Mouse (Mus musculus): Measurements from ENCODE around the gene Git2. TPM values are rescaled to one million over a fixed set of nuclear protein-coding genes. Genes with fewer than 3 reads are reported as not detected.

The Git2 gene
- polyA plus RNA-seq, 1 experiment from 2014 or later: 35.2 TPM

DNA sequence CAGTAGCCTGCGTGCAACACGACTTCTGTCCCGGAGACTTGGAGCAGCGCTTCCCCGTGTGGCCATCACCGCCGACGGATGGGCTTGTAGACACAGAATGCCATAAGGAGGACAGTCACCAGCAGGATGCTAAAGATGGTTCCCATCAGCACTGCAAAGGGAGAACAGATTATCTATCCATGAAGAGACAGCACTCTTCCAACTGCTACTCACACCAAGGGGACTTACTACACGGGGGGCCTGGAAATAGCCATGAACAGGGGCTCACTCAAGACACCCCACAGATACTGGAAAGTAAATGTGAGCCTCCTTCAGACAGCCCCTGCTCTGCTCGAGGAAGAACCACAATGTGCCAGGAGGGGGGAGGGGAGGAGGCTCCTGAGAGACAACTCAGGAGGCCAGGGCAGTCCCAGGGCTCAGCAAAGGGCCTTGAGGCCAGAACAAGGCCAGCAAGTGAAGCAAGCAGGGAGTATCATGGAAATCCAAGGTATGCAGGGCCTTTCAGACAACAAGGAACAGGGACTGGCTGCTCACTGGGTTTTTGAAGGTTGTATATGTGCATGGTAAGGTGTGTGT is 34.0 kb upstream of the Git2 start:
- H3K27me3 ChIP-seq (ENCODE audit: control insufficient read depth, insufficient read depth, low read length): no peaks in the 10 kb centered on the region
- DNase-seq (ENCODE audit: low spot score) (no peak), ATAC-seq (ENCODE audit: insufficient number of reproducible peaks, low FRiP score, low TSS enrichment, low read depth) (no peak)
- no peak overlapping the region for H3K9ac ChIP-seq (ENCODE audit: low read length)
- H3K36me3 ChIP-seq (ENCODE audit: control insufficient read depth, insufficient read depth, low read length): peaks cover 2% of the 10 kb centered on the region; the same call in 1 of the 2 replicates
- H3K4me3 ChIP-seq (ENCODE audit: low read depth, low read length): no peak overlapping the region
- H3K4me2 ChIP-seq (ENCODE audit: low read depth, severe bottlenecking): no peak overlapping the region
- peaks cover 22% of the 10 kb centered on the region for H3K4me1 ChIP-seq (ENCODE audit: control insufficient read depth, insufficient read depth, low read length)
- H3K27ac ChIP-seq (replicated peaks; ENCODE audit: low read depth, low read length): no peak overlapping the region
- 80% methylated on average over 10 of the region's 10 CpGs for WGBS
- no peaks in the 10 kb centered on the region for H3K9me3 ChIP-seq (ENCODE audit: control insufficient read depth, low read length)

DNA sequence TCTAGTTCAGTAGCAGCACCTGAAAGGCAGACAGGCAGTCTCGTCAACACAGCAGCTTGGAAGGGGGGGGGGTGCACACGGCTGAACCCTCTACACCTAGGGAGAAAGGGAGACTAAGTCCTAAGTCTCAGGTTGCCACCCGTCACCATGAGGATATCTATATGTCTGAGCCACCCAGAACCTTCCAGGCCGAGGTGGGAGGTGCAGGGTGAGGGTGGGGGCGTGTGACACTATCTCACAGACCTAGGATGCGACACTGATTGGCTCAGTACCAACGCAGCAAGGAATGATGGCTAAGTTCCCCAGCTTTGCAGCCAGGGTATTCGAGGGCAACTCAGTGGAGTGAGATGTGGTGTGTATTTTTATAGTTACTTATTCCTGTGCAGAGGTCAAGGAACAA is 33.1 kb upstream of the Git2 start:
- WGBS: 59% methylated on average over 8 of the region's 8 CpGs
- H3K4me1 ChIP-seq (ENCODE audit: control insufficient read depth, insufficient read depth, low read length): peaks cover 22% of the 10 kb centered on the region

DNA sequence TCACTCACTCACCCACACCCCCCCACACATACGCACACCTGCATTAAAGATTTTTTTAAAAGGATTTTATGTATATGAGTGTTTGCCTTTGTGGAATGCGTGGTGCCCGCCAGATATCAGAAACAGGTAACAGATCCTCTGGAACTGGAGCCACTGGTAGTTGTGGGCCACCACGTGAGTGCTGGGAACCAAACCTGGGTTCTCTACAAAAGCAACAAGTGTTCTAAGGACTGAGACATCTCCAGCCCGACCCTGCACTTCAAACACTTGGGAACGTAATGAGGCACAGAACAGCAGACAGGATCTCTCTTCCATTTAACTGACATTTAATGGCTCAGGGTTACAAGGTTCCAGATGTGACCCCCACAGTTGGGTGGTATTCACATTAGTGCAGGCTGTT is 32.6 kb upstream of the Git2 start:
- no peak overlapping the region for H3K27ac ChIP-seq (replicated peaks; ENCODE audit: low read depth, low read length)
- H3K9ac ChIP-seq (ENCODE audit: low read length): no peak overlapping the region
- no peaks in the 10 kb centered on the region for H3K9me3 ChIP-seq (ENCODE audit: control insufficient read depth, low read length)
- DNase-seq (ENCODE audit: low spot score) (no peak), ATAC-seq (ENCODE audit: insufficient number of reproducible peaks, low FRiP score, low TSS enrichment, low read depth) (no peak)
- WGBS: 43% methylated on average over 6 of the region's 6 CpGs
- no peaks in the 10 kb centered on the region for H3K27me3 ChIP-seq (ENCODE audit: control insufficient read depth, insufficient read depth, low read length)
- H3K36me3 ChIP-seq (ENCODE audit: control insufficient read depth, insufficient read depth, low read length): peaks cover 10% of the 10 kb centered on the region; the same call in 1 of the 2 replicates
- no peak overlapping the region for H3K4me3 ChIP-seq (ENCODE audit: low read depth, low read length)
- peaks cover 22% of the 10 kb centered on the region for H3K4me1 ChIP-seq (ENCODE audit: control insufficient read depth, insufficient read depth, low read length)
- no peak overlapping the region for H3K4me2 ChIP-seq (ENCODE audit: low read depth, severe bottlenecking)

More for the DNA sequence above, 33.1 kb upstream of the Git2 start:
- peaks cover 9% of the 10 kb centered on the region; the same call in 1 of the 2 replicates for H3K36me3 ChIP-seq (ENCODE audit: control insufficient read depth, insufficient read depth, low read length)
- H3K27me3 ChIP-seq (ENCODE audit: control insufficient read depth, insufficient read depth, low read length): no peaks in the 10 kb centered on the region
- DNase-seq (ENCODE audit: low spot score) (no peak), ATAC-seq (ENCODE audit: insufficient number of reproducible peaks, low FRiP score, low TSS enrichment, low read depth) (no peak)
- no peak overlapping the region for H3K9ac ChIP-seq (ENCODE audit: low read length)
- no peak overlapping the region for H3K4me2 ChIP-seq (ENCODE audit: low read depth, severe bottlenecking)
- no peak overlapping the region for H3K27ac ChIP-seq (replicated peaks; ENCODE audit: low read depth, low read length)
- H3K9me3 ChIP-seq (ENCODE audit: control insufficient read depth, low read length): no peaks in the 10 kb centered on the region
- H3K4me3 ChIP-seq (ENCODE audit: low read depth, low read length): no peak overlapping the region

DNA sequence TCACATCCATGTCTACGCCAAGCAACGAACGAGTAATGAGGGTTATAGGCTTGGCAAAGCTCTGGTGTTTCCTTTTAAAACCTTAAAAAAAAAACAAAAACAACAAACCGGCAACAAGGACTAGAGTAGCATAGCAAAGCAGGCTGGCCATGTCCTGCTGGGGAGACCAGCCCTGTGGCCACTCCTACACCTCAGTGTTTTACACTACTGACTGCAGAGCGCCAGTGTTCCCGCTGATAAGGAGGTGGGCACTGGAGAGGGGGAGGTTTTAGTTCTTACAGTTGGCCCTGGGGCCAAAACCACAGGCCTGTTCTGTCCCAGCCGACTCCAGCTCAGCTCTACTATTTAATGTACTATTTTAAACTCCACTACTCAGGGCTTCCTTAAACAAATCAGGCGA is 32.2 kb upstream of the Git2 start:
- Histone ChIP-seq H3K9me3 (ENCODE audit: control insufficient read depth, low read length) (no peaks in the 10 kb centered on the region), H3K9ac (ENCODE audit: low read length) (no peak overlapping the region), H3K4me1 (ENCODE audit: control insufficient read depth, insufficient read depth, low read length) (peaks cover 22% of the 10 kb centered on the region), H3K27ac (replicated peaks; ENCODE audit: low read depth, low read length) (peak overlapping the region; percentile 12; the same call in 1 of the 2 replicates), H3K4me3 (ENCODE audit: low read depth, low read length) (no peak overlapping the region), H3K27me3 (ENCODE audit: control insufficient read depth, insufficient read depth, low read length) (no peaks in the 10 kb centered on the region), H3K4me2 (ENCODE audit: low read depth, severe bottlenecking) (no peak overlapping the region), H3K36me3 (ENCODE audit: control insufficient read depth, insufficient read depth, low read length) (peaks cover 10% of the 10 kb centered on the region; the same call in 1 of the 2 replicates)
- ATAC-seq (ENCODE audit: insufficient number of reproducible peaks, low FRiP score, low TSS enrichment, low read depth): no peak
- DNase-seq (ENCODE audit: low spot score): no peak
- 34% methylated on average over 8 of the region's 8 CpGs for WGBS

DNA sequence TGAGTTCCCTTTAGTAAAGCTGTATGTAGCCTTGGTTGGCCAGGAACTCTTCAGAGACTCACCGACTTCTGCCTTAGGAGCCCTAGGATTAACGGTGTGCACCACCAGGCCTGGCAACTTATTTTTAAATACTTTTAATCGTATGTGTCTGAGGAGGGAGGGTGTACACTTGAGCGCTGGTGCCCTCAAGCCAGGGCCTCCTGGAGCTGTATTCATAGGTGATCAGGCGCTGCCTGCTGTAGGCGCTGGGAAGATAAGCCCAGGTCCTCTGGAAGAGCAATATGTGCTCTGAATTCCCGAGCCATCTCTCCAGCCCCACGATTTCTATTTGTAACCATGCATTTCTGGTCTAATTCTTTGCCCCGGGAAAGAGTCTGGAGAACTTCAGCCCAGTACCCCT is 31.7 kb upstream of the Git2 start:
- peaks cover 10% of the 10 kb centered on the region; the same call in 1 of the 2 replicates for H3K36me3 ChIP-seq (ENCODE audit: control insufficient read depth, insufficient read depth, low read length)

DNA sequence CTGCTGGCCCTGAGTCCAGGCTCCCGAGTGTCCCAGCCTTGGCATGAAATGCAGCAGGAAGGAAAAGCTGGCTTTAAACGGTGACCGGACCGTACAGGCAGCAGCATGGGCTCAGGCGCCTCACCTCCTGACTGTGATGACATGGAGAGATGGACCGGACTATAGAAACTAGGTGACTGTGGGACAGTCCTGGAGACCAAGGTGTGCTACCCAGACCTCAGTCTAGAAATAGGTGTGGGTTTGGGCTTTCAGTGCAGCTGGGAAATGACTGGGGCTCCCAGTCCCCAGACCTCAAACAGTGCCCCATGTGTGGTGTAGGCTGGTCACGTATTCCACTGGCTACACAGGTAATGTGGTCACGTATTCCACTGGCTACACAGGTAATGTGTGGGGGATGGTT is 31.3 kb upstream of the Git2 start:
- Histone ChIP-seq H3K27ac (replicated peaks; ENCODE audit: low read depth, low read length) (peak overlapping the region; percentile 51; the same call in 1 of the 2 replicates), H3K9me3 (ENCODE audit: control insufficient read depth, low read length) (no peaks in the 10 kb centered on the region), H3K27me3 (ENCODE audit: control insufficient read depth, insufficient read depth, low read length) (no peaks in the 10 kb centered on the region), H3K4me3 (ENCODE audit: low read depth, low read length) (no peak overlapping the region), H3K9ac (ENCODE audit: low read length) (no peak overlapping the region), H3K4me2 (ENCODE audit: low read depth, severe bottlenecking) (no peak overlapping the region), H3K4me1 (ENCODE audit: control insufficient read depth, insufficient read depth, low read length) (peaks cover 22% of the 10 kb centered on the region), H3K36me3 (ENCODE audit: control insufficient read depth, insufficient read depth, low read length) (peaks cover 12% of the 10 kb centered on the region; the same call in 1 of the 2 replicates)
- 84% methylated on average over 8 of the region's 8 CpGs for WGBS
- no peak for ATAC-seq (ENCODE audit: insufficient number of reproducible peaks, low FRiP score, low TSS enrichment, low read depth)
- no peak for DNase-seq (ENCODE audit: low spot score)

More for the DNA sequence above, 31.7 kb upstream of the Git2 start:
- no peaks in the 10 kb centered on the region for H3K27me3 ChIP-seq (ENCODE audit: control insufficient read depth, insufficient read depth, low read length)
- no peak for ATAC-seq (ENCODE audit: insufficient number of reproducible peaks, low FRiP score, low TSS enrichment, low read depth)
- 53% methylated on average over 9 of the region's 9 CpGs for WGBS
- peak overlapping the region; percentile 51 for H3K27ac ChIP-seq (replicated peaks; ENCODE audit: low read depth, low read length)
- no peak overlapping the region; the same call in 1 of the 2 replicates for H3K4me2 ChIP-seq (ENCODE audit: low read depth, severe bottlenecking)
- H3K9me3 ChIP-seq (ENCODE audit: control insufficient read depth, low read length): no peaks in the 10 kb centered on the region
- no peak for DNase-seq (ENCODE audit: low spot score)
- H3K4me3 ChIP-seq (ENCODE audit: low read depth, low read length): no peak overlapping the region
- H3K4me1 ChIP-seq (ENCODE audit: control insufficient read depth, insufficient read depth, low read length): peaks cover 22% of the 10 kb centered on the region
- H3K9ac ChIP-seq (ENCODE audit: low read length): no peak overlapping the region

DNA sequence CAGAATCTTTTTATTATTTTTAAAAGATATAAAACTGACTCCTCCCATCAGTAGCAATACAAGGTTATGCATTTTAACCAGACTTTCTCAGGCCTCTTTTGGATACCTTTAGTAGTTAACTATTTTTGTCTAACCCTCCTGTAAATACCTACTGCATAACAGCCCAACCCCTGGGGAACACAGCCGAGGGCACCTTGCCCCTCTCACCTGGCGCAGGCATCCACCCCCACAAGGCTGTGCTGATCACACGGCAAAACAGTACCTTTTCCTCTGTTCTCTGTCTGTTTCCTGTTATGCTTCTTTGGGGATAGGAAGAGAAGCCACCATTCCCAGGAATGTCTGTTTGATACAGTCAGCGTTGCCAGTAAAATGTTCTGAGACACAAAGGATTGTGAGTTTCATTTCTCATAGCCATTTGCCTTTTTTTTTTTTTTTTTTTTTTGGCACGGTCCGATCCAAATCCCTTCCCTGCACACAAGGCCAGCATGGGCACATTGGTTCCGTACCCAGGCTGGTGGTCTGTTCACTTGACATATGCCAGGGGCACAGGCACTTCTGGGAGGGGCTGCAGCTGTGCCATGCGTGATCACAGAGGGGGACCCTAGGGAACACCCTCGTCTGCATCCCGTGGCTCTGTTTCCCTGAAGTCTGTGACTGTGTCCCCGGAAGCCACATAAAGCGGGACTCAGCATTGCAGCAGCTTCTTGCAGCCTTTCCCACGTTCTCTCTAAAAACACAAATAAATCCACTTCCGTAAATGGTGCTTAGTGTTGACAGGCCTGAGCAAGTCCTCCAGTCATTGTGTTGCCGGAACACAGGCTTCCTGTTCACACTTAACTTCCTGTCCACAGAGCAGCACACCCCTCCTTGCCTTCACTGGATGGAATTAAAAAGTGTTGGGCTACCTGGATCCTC is 30.4 kb upstream of the Git2 start:
- peaks cover 22% of the 10 kb centered on the region for H3K4me1 ChIP-seq (ENCODE audit: control insufficient read depth, insufficient read depth, low read length)
- no peaks in the 10 kb centered on the region for H3K27me3 ChIP-seq (ENCODE audit: control insufficient read depth, insufficient read depth, low read length)
- no peak for ATAC-seq (ENCODE audit: insufficient number of reproducible peaks, low FRiP score, low TSS enrichment, low read depth)
- H3K9me3 ChIP-seq (ENCODE audit: control insufficient read depth, low read length): no peaks in the 10 kb centered on the region
- no peak overlapping the region for H3K4me3 ChIP-seq (ENCODE audit: low read depth, low read length)
- DNase-seq (ENCODE audit: low spot score): no peak
- 0 out of 2 replicates have a peak overlapping the region, but pooled peaks have one; percentile 8 for H3K9ac ChIP-seq (ENCODE audit: low read length)
- H3K36me3 ChIP-seq (ENCODE audit: control insufficient read depth, insufficient read depth, low read length): peaks cover 12% of the 10 kb centered on the region; the same call in 1 of the 2 replicates
- no peak overlapping the region; the same call in 1 of the 2 replicates for H3K27ac ChIP-seq (replicated peaks; ENCODE audit: low read depth, low read length)
- 72% methylated on average over 15 of the region's 15 CpGs for WGBS
- H3K4me2 ChIP-seq (ENCODE audit: low read depth, severe bottlenecking): no peak overlapping the region

DNA sequence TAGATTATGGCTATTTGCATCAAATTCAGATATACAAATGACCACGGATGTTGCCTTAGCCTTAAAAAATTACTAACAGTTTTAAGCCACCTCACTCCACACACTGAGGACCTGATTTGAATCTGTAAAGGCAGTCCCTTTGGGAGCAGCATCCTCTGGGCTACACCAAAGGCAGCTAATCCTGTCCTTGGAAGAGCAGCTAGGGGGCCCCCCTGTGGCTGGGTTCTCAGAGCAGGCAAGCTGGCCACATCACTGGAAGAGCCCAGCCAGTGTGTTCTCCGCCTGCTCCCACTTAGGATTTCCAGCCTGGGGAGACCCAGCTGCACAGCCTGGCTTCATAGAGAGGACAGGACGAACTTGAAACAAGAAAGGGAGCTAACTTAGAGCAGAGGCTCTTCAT is 29.6 kb upstream of the Git2 start:
- Histone ChIP-seq H3K9ac (ENCODE audit: low read length) (no peak overlapping the region), H3K9me3 (ENCODE audit: control insufficient read depth, low read length) (no peaks in the 10 kb centered on the region), H3K27me3 (ENCODE audit: control insufficient read depth, insufficient read depth, low read length) (no peaks in the 10 kb centered on the region), H3K4me2 (ENCODE audit: low read depth, severe bottlenecking) (no peak overlapping the region), H3K36me3 (ENCODE audit: control insufficient read depth, insufficient read depth, low read length) (peaks cover 15% of the 10 kb centered on the region; the same call in 1 of the 2 replicates), H3K4me1 (ENCODE audit: control insufficient read depth, insufficient read depth, low read length) (peaks cover 22% of the 10 kb centered on the region), H3K27ac (replicated peaks; ENCODE audit: low read depth, low read length) (no peak overlapping the region), H3K4me3 (ENCODE audit: low read depth, low read length) (no peak overlapping the region)
- 44% methylated on average over 3 of the region's 3 CpGs for WGBS
- DNase-seq (ENCODE audit: low spot score): no peak
- ATAC-seq (ENCODE audit: insufficient number of reproducible peaks, low FRiP score, low TSS enrichment, low read depth): no peak

Data from limb, embryonic 11.5 days (tissue).